Mouse (Mus musculus) T-helper 17 cell (primary cell): ENCODE measurements around the gene Cbarp.
"Not testable (repeated sequence)": the region's sequence is repeated elsewhere in the genome, so short reads cannot be mapped to it uniquely, and the experiment has no call there.

Source experiments
- in situ Hi-C, 2 experiments: fragments of 300-600 bp; cut with MboI, MseI; formaldehyde crosslinking; loops; 1 replicate in 1 of 2; 2 replicates in 1 of 2; pipeline ENCODE4 v1.15.1; 2025; ENCODE audit warnings: high pct_unique_total_duplicates in 2 of 2

The Cbarp gene

GRCm38 (mm10) chr10:80170601-80171021, 30.0 kb upstream of the Cbarp start:
- in situ Hi-C loops, result no loop called here

DNA sequence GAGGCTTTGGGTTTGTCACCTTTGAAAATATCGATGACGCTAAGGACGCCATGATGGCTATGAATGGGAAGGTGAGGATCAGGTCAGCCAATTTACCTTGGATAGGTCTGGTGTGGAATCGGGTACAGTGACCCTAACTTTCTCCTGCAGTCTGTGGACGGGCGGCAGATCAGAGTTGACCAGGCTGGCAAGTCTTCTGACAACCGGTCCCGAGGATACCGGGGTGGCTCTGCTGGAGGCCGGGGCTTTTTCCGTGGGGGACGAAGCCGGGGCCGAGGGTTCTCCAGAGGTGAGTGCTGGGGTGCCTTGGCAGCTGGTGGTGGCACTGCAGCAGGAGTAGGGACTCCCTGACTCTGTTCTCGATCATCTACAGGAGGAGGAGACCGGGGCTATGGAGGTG, 29.4 kb upstream of the Cbarp start:
- in situ Hi-C loops, result no loop called here

DNA sequence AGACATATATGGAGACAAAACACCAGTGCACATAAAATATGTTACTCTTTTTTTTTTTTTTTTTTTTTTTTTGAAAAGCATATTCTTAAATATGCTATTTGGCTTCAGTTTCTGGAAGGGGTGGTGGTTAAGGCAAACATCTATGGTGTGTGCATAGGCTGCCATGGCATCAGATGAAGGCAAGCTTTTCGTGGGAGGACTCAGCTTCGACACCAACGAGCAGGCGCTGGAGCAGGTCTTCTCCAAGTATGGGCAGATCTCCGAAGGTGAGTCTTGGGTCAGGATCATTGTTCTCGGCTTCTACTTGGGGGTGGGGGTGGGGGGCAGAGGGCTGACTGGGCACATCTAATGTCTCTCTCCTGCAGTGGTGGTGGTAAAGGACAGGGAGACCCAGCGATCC, 29.0 kb upstream of the Cbarp start:
- in situ Hi-C loops, result no loop called here

GRCm38 (mm10) chr10:80169070-80169469, 28.4 kb upstream of the Cbarp start:
- in situ Hi-C loops, result no loop called here

DNA sequence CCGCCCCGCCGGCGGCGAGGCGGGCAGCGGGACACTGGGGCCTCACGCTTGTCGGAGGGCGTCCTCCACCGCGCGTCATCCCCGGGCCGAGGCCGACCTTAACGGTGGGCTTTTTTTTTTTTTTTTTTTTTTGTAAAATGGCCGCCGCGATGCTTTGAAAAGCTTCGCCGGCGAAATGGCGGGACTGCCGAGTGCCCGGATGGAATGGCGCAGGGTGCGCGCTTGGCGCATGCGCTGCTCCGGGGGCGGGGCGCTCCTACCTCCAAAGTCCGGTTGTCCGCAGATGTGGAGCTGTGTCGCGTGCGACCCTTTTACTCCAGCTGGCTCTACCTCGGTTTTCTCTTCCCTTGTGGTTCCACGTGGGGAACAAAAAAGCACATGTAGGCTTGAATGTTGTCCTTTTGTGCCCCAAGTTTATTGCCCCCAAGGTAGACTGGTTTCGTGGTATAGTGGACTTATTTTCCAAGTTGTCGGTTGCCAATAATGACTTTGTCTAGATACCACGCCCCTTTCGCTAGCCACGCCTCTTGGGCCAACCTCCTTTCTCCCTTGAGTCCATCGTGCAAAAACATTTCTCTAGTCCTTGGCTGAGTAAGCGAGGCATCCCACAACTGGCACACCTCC, 27.5 kb upstream of the Cbarp start:
- in situ Hi-C loops, result no loop called here

DNA sequence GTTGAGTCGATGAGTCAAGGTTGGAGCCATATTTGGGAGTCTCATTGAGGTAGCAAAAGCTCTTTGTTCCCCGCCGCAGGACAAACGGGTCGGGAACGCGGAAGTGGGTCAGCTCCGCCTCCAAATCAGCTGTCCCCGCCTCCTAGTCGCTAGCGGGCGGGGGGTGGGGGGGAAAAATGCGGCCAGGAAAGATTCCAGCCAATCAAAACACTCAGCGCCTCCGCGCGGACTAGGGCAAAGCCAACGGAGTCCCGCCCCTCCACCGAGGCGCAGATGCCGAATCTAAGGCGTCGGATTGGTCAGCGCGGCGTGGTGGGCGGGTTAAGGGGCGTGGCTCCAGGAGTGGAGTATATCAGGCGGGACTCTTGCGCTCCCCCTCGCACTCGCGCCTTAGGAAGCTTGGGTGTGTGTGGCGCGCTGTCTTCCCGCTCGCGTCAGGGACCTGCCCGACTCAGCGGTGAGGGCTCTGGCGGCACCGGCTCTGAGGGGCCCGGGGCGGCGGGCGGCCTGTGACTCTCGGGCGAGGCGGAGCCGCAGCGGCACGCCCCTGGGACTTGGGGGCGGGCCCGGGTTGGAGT, 26.9 kb upstream of the Cbarp start:
- in situ Hi-C loops, result no loop called here

- in situ Hi-C loops, result not testable (repeated sequence)
Measured at GRCm38 (mm10) chr10:80166136-80166535, 25.5 kb upstream of the Cbarp start.

DNA sequence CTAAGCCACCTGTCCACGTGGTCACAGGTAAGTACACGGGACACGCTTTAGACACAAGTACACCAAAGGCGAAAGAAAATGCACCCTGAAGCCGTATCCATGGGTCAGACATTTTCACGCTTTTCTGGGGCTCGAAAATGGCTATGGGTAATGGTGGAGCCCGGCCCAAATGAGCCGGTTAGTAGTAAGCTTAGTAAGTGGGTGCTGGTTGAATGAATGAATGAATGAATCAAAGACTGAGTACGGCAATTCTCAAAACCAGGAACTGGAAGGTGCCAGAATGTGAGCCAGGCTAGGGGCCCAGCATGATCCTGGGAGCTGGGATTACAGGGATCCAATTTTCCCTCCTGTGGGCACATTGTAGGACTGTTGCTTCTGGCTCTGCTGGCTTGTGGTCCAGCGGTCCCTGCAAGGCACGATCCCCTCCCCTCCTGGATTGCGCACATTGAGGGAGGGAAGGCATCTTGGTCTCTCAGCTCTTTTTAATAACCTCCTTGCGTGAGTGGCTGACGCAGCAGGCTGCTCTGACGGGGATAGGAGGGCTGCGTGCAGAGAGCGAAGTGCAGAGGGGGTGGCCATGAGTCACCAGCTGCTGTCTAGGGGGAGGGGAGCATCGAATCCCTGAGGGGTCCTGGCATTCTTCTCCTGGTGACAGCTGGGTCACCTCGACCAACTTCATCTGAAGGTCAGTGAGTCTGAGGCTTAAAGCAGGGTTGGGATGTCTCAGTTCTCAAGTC, 24.9 kb upstream of the Cbarp start, which contains the start of gene Cirbp:
Gene Cirbp, plus strand, starts transcription at position 594 of the 737 bp plus-strand sequence.
- in situ Hi-C loops, result no loop called here

GRCm38 (mm10) chr10:80164998-80165344, 24.3 kb upstream of the Cbarp start:
- in situ Hi-C loops, result no loop called here

- in situ Hi-C loops, result no loop called here
Measured at GRCm38 (mm10) chr10:80164161-80164997, 23.7 kb upstream of the Cbarp start.

DNA sequence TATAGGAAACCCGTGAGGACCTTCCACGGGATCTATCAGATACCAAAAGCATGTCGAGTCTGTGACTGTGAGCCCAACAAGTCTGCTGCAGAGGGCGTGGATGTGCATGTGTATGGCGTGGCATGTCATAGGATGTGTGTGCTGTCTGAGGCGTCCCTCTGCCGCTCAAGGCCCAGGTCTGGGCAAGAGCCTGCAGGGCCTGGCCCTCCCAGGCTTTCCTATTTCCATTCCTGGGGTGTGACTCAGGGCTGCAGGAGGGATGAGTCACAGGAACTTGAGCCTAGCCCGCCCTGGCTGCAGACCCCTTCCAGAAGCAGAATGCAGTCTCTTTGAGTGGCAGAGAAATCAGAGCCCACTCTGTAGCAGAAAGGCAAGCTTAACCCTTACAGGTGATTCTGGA, 23.1 kb upstream of the Cbarp start:
- in situ Hi-C loops, result no loop called here

GRCm38 (mm10) chr10:80162716-80163299, 22.2 kb upstream of the Cbarp start:
- in situ Hi-C loops, result no loop called here

DNA sequence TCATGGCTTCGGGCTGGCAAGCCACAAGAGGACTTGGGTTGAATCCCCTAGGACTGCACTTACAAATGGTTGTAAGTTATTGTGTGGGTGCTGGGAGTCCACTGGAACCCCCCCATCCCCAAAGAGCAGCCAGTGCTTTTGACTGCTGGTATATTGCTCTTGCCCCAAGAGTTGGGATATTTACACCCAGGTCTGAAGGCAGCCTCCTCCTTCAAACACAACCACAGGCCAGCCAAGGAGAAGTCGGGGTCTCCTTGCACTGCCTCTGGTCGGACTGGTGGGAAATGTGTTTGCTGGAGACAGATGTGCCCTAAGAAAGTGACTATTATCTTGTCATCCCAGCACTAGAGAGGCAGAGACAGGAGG, 21.6 kb upstream of the Cbarp start:
- in situ Hi-C loops, result no loop called here

DNA sequence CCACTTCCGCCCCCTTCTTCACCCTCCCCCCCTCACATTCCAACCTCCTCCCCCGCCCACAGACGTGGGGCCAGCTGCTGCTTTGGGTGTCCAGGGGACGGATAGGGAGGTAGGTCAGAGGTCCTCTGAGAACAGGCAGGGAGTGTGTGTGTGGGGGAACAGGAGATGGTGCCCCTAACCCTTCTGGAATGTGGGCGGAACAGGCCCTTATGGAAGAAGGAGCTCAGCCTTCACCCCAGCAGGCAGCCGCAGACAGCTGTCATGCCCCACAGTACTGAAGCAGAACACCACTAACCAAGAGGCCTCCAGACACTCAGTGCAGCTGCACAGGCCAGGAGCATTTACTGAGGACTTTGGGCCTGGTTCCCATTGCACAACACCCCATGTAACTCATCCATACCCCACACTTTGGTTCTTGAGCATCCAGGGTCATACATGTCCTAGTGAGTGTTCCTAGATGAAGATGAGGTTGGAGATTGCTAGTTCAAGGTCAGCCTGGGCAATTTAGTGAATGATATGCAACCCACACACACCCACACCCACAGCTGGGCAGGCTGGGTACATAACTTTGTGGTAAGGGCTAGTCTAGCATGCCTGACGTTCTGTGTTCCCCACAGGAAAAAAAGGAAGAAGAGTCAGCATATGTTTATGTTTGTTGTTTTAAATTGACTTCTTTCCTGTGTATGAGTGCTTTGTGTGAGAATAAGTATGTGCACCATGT, 21.0 kb upstream of the Cbarp start:
- in situ Hi-C loops, result no loop called here

DNA sequence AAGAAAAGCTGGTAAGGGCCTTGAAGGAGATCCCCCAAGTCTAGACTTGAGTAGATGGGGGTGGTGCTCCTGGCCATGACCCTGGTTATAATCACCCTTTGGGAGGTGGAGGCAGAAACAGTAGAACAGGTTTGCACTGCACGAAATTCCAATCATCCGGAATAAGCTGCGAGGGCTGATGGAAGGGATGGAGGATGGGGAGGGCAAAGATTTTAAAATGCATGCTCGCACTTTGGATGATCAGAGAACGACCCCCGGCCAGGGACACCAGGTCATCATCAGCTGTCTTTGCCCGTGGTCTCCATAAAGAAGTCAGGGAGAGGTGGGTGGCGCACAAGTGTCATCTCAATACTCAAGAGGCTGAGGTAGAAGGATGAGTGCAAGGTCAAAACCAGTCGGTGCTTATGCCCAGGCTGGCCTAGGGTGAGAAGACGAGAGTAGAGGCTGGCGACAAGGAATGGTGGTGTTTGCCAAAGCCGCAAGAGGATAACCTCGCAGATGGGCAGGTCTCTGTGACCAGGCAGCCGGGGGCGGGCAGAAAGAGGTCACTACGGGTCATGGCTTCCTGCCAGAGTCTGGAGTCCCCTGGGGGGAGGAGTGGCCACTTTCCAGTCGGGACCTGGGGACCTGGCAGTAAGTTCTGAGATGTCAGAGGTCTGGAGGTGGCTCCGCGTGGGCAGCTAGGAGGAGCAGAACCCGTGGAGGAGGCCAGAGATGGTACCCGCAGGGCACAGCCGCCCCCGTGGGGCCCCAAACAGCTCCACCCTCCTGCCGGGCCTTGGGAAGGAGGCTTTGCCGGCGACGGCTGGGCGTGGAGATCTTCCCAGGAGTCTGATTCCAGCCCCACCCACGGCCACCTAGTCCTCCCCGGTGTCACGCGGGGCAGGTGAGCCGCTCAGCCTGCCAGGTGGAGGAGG, 20.1 kb upstream of the Cbarp start:
- in situ Hi-C loops, result no loop called here

GRCm38 (mm10) chr10:80159561-80160454, 19.2 kb upstream of the Cbarp start:
- in situ Hi-C loops, result loop anchor here in 1 of 2 experiments (10.0 kb wide), 1 partner anchor 985 kb away; no protein-coding TSS in a partner anchor

- in situ Hi-C loops, result loop anchor here in 1 of 2 experiments (10.0 kb wide), 1 partner anchor 986 kb away; no protein-coding TSS in a partner anchor
Measured at GRCm38 (mm10) chr10:80159021-80159560, 18.5 kb upstream of the Cbarp start.

GRCm38 (mm10) chr10:80158307-80158986, 17.8 kb upstream of the Cbarp start:
- in situ Hi-C loops, result loop anchor here in 1 of 2 experiments (10.0 kb wide), 1 partner anchor 986 kb away; no protein-coding TSS in a partner anchor
